Mouse (Mus musculus) kidney, embryonic 16.5 days (tissue): ENCODE results near the gene AC109138.7. TPM values are rescaled to one million over a fixed set of nuclear protein-coding genes. Genes with fewer than 3 reads are reported as not detected.

ENCODE experiments used
- ATAC-seq: fragments of 200-750 bp; cut with Nextera tagmentation; 2 replicates; pipeline ENCODE4 v1.8.0; 2017; ENCODE audit warnings: moderate TSS enrichment; ENCODE audit not compliant: low FRiP score, low TSS enrichment
- H3K27ac ChIP-seq: fragments of 300-500 bp; sonication (generic); 2 replicates; pipeline ENCODE4 v1.5.1; 2014; ENCODE audit warnings: low read length
- H3K27me3 ChIP-seq: fragments of 300-500 bp; sonication (generic); 2 replicates; pipeline ENCODE4 v1.6.1; 2014; ENCODE audit warnings: low read length, control low read depth, mixed read lengths; ENCODE audit not compliant: insufficient read depth
- H3K36me3 ChIP-seq: fragments of 300-500 bp; sonication (generic); 2 replicates; pipeline ENCODE4 v1.6.1; 2014; ENCODE audit warnings: low read length, control low read depth, mixed read lengths; ENCODE audit not compliant: insufficient read depth
- H3K4me1 ChIP-seq: fragments of 300-500 bp; sonication (generic); 2 replicates; pipeline ENCODE4 v1.6.1; 2014; ENCODE audit warnings: low read length, control low read depth, mixed read lengths; ENCODE audit not compliant: insufficient read depth
- H3K4me2 ChIP-seq: fragments of 300-500 bp; sonication (generic); replicated peaks from 2 replicates; pipeline ENCODE4 v1.6.1; 2014; ENCODE audit warnings: low read depth, low read length
- H3K4me3 ChIP-seq: fragments of 300-500 bp; sonication (generic); 2 replicates; pipeline ENCODE4 v1.5.1; 2014; ENCODE audit warnings: mild to moderate bottlenecking, low read length
- H3K9ac ChIP-seq: fragments of 300-500 bp; sonication (generic); replicated peaks from 2 replicates; pipeline ENCODE4 v1.6.1; 2014; ENCODE audit warnings: low read length
- H3K9me3 ChIP-seq: fragments of 300-500 bp; sonication (generic); 2 replicates; pipeline ENCODE4 v1.6.1; 2016; ENCODE audit warnings: low read length, control low read depth
- WGBS: fragments of 180-500 bp; shearing (Covaris S2); extraction: QIAGEN DNeasy Blood & Tissue Kit; methylation state at CpG from one replicate; pipeline ENCODE4 v1.1.7; 2014; 5-methylcytosine and 5-hydroxymethylcytosine counted together
- polyA plus RNA-seq: library from polyadenylated mRNA; unstranded; fragments of >200 nt; fragmentation: Nextera tagmentation; extraction: Ambion mirVana; gene quantifications from 2 replicates; pipeline ENCODE4 v1.2.1, GENCODE M21; 2015

The AC109138.7 gene
- polyA plus RNA-seq, 1 experiment from 2014 or later = not detected

DNA sequence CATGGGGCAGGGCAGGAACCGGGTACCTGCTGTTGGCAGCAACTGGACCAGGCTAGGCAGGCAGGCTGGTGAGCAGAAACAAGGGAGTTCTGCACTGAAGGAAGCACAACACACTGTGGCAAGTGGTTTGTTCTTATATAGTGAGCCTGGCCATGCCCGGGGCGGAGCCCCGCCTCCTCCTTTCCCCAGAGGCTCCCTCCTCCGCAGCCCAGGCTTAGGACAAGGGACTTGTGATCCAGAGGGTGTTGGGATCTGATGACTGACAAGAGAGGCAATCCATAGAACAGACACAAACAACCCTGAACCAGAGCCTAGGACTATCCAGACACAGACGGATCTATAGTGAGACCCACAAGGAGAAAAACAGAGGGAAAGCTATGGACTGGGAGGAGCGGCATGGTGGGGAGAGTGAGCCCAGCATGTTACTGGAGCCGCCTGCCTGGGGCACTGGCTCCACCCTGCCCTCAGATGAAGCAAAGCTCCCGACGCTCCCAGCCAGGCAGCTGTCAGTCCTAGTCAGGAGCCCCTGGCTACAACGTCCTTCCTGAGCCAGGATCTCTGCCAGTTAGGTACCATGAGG is 38.7 kb upstream of the AC109138.7 start, which contains the start of gene Carns1:
Gene Carns1, minus strand, starts transcription at position 112 of the 580 bp plus-strand sequence.
- no peak within 1 kb of the TSS for H3K27ac ChIP-seq
- peak; percentile 66; the same call in 1 of the 2 replicates for ATAC-seq
- H3K9me3 ChIP-seq = no peaks in the 10 kb centered on the region
- peaks cover 31% of the 10 kb centered on the region for H3K4me1 ChIP-seq
- peak within 1 kb of the TSS; percentile 22 for H3K4me3 ChIP-seq
- no peaks in the 10 kb centered on the region for H3K36me3 ChIP-seq
- peak within 1 kb of the TSS; percentile 49 for H3K9ac ChIP-seq
- no peaks in the 10 kb centered on the region for H3K27me3 ChIP-seq
- H3K4me2 ChIP-seq = peak within 1 kb of the TSS; percentile 53
- WGBS = 2% methylated on average over 11 of the region's 11 CpGs

DNA sequence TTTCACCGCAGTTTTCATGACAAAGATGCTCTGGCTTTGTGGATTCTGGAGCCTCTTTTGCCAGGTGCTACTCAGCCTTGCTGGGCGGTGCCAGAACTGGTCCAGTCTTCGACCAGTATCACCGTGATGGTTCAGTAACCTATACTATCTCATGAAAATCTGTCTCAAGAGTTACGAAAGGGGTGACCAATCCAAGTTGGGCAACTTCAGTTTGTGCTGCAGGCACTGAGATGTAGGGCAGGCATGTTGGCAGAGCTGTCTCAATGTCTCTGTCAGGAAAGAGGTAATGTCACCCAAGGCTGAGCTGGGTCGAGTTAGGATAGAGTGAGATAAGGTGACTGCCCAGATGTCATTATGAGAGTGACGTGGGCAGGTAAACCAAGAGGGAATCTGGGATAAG is 33.7 kb upstream of the AC109138.7 start:
- Histone ChIP-seq H3K9me3 (no peaks in the 10 kb centered on the region), H3K4me1 (peaks cover 25% of the 10 kb centered on the region), H3K4me3 (no peak overlapping the region), H3K27me3 (no peaks in the 10 kb centered on the region), H3K4me2 (no peak overlapping the region), H3K36me3 (no peaks in the 10 kb centered on the region), H3K27ac (no peak overlapping the region), H3K9ac (no peak overlapping the region)
- no peak for ATAC-seq
- WGBS = 87% methylated on average over 7 of the region's 7 CpGs

DNA sequence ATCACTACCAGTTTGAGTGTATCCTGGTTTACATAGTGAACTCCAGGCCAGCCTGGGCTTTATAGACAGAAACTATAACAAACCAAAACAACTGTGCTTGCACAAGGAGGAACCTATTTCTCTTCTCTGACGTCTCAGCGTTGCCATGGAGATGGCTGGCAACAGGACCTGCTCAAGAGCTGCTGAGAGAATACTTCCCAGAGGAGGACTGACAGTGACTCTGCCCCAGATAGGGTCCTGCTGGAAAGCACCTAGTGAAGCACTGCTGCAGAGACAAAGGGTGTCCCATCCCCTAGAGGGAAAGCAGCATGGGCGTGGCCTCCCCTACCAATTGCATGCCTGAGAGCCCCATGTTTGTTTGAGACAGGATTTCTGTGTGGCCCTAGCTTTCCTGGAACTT is 32.3 kb upstream of the AC109138.7 start:
- Histone ChIP-seq H3K36me3 (no peaks in the 10 kb centered on the region), H3K4me3 (no peak overlapping the region), H3K9me3 (no peaks in the 10 kb centered on the region), H3K9ac (no peak overlapping the region), H3K4me2 (no peak overlapping the region), H3K27me3 (no peaks in the 10 kb centered on the region), H3K27ac (no peak overlapping the region), H3K4me1 (peaks cover 22% of the 10 kb centered on the region)
- ATAC-seq = no peak
- WGBS = 40% methylated on average over 3 of the region's 3 CpGs

DNA sequence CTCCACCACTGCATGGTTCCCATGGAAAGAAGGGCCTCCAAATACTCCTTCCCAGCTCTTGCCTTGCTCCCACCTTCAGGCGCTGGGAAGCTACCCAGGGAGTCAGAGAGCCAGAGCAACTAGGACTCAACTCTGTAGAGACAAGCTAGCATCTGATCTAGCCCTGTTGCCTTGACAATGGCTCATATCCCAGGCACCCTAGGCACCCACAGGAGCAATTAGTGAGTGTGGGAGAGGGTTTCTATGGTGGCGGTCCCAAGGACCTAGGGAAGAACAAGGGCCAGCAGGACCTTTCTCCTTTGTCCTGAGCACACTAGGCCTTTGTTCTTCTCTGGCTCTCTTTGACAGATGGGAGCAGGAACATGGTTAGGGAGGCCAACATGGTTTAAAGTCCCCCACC is 30.5 kb upstream of the AC109138.7 start:
- peaks cover 22% of the 10 kb centered on the region for H3K4me1 ChIP-seq
- no peak overlapping the region for H3K4me3 ChIP-seq
- H3K27me3 ChIP-seq = no peaks in the 10 kb centered on the region
- no peak overlapping the region for H3K4me2 ChIP-seq
- H3K27ac ChIP-seq = no peak overlapping the region
- no peaks in the 10 kb centered on the region for H3K9me3 ChIP-seq
- 93% methylated on average over 2 of the region's 2 CpGs for WGBS
- no peaks in the 10 kb centered on the region for H3K36me3 ChIP-seq
- no peak for ATAC-seq
- H3K9ac ChIP-seq = no peak overlapping the region

DNA sequence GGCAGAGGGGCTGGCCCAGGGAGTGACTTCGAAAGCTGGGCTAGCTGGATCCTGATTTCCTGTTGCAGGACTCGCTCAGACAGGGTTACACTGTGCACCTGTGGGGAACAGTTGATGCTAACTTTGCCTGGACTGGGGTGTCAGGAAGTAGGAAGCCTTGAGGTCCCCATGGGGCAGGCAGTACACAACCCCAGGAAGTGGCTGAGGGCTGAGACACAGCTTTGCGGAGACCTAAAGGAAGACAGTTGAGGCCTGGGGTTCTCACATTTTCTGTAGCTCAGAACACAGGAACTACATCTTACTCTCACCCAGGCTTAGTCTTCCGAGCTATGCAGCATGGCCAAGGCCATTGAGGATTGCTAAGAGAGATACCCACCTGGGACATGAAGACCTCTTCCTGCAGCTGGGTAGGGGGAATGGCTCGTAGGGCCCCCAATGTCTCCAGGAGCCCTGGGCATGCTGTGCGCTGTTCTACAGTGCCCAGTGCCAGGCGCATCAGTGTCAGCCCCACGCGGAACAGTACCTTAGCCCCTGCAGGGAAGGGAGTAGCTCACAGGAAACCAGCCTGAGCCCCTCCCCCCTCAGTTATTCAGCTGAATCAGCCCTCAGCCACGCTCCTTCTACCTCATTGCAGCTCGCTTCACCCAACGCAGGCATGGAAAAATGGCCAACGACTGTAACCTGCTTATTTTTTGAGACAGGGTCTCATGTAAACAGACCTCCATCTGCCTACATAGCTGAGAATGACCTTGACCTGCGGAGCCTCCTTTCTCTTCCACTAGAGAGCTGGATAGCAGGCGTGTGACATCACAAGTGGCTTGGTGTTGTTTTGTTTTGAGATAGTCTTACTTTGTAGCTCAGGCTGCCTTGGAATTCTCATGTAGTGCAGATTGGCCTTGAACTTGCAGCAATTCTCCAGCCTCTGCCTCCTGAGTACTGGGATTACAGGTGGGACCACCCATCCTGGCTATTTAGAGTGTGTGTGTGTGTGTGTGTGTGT is 28.9 kb upstream of the AC109138.7 start:
- Histone ChIP-seq H3K4me2 (0 out of 2 replicates have a peak overlapping the region, but pooled peaks have one; percentile 16), H3K9me3 (no peaks in the 10 kb centered on the region), H3K9ac (peak overlapping the region; percentile 23; the same call in 1 of the 2 replicates), H3K27ac (peak overlapping the region; percentile 55), H3K36me3 (no peaks in the 10 kb centered on the region), H3K27me3 (no peaks in the 10 kb centered on the region), H3K4me3 (no peak overlapping the region), H3K4me1 (peaks cover 22% of the 10 kb centered on the region)
- WGBS = 47% methylated on average over 15 of the region's 15 CpGs
- peak; percentile 39 for ATAC-seq

DNA sequence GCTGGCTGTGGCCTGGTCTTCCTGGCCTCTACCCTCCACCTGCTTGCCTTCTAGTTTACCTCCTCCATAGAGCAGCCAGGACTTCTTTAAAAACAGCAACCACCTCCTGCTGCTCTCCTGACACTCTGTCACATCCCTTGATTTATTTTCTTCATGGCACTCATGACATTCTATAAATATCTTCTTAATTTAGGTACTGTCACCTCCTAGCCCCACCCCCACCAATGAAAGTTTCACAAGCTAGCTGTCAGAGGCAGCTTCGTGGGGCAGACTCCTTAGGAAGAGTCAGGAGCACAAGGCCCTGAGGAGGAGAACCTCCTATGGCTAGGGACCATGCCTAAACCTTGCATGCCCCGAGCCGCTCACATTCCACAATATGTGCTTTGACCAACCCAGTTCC is 26.9 kb upstream of the AC109138.7 start:
- no peak for ATAC-seq
- WGBS = 53% methylated on average over 3 of the region's 3 CpGs
- no peak overlapping the region for H3K27ac ChIP-seq
- no peak overlapping the region for H3K4me3 ChIP-seq
- no peak overlapping the region for H3K9ac ChIP-seq
- H3K4me1 ChIP-seq = peaks cover 27% of the 10 kb centered on the region
- H3K27me3 ChIP-seq = no peaks in the 10 kb centered on the region
- no peak overlapping the region for H3K4me2 ChIP-seq
- no peaks in the 10 kb centered on the region for H3K36me3 ChIP-seq
- no peaks in the 10 kb centered on the region for H3K9me3 ChIP-seq

DNA sequence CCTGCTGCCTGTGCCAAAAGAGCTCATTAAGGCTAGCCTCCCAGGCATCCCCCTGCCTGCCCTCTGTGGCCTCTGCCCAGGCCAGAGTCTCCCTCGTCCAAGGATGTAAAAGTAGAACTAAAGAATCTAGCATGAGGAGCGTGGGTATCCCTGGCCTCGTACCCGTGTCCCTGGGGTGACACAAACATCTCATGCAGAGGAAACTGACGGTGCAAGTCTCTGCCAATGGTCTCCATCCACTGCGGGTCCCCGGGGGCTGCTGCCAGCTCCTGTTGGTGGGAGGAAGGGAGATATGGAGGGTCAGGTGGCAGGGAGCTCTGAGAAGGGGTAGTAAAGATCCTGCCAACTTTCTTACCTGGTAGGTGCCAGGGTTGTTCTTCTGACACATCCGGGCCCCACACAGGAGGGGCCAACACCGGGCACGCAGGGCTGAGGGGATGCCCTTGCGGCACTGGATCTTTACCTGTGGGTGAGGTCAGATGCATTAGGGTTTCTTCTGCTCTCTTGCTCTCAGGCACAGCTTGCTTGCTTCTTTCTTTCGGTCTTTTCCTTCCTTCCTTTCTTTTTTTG is 25.0 kb upstream of the AC109138.7 start:
- no peak for ATAC-seq
- H3K4me2 ChIP-seq = no peak overlapping the region
- H3K36me3 ChIP-seq = peaks cover 8% of the 10 kb centered on the region; the same call in 1 of the 2 replicates
- no peaks in the 10 kb centered on the region for H3K9me3 ChIP-seq
- no peak overlapping the region for H3K4me3 ChIP-seq
- peaks cover 35% of the 10 kb centered on the region for H3K4me1 ChIP-seq
- no peak overlapping the region for H3K9ac ChIP-seq
- H3K27ac ChIP-seq = no peak overlapping the region
- no peaks in the 10 kb centered on the region for H3K27me3 ChIP-seq
- WGBS = 88% methylated on average over 12 of the region's 12 CpGs

DNA sequence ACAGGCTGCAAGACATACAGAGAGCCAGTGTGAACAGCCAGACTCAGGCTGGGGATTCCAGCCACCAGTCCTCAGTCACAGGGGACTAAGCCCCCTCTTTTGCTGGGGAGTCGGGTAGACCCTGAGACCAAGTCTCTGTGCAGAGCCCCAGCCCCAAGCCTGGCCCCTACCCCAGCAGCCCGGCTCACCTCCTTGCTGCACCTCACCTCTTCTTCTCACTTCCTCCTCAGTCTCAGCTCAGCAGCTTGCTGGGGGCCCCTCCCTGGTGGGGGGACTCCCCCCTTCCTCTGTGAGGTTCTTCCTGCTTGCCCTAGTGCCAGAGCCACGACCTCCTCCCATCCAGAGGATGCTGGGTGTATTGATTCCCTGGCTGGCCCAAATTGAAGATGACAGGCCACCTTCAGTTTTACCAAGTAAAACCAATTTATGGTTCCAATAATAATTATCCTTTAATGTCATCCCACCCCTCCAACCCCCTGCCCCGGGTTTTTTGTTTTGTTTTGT is 23.3 kb upstream of the AC109138.7 start, which contains the start of gene Tbc1d10c:
Gene Tbc1d10c, minus strand, starts transcription at position 454 of the 504 bp plus-strand sequence.
- Histone ChIP-seq H3K9me3 (no peaks in the 10 kb centered on the region), H3K9ac (peak within 1 kb of the TSS; percentile 96), H3K27ac (peak within 1 kb of the TSS; percentile 97), H3K27me3 (no peaks in the 10 kb centered on the region), H3K4me2 (peak within 1 kb of the TSS; percentile 91), H3K4me3 (peak within 1 kb of the TSS; percentile 83), H3K4me1 (peaks cover 38% of the 10 kb centered on the region), H3K36me3 (peaks cover 25% of the 10 kb centered on the region)
- no peak; the same call in 1 of the 2 replicates for ATAC-seq
- 34% methylated on average over 4 of the region's 4 CpGs for WGBS

DNA sequence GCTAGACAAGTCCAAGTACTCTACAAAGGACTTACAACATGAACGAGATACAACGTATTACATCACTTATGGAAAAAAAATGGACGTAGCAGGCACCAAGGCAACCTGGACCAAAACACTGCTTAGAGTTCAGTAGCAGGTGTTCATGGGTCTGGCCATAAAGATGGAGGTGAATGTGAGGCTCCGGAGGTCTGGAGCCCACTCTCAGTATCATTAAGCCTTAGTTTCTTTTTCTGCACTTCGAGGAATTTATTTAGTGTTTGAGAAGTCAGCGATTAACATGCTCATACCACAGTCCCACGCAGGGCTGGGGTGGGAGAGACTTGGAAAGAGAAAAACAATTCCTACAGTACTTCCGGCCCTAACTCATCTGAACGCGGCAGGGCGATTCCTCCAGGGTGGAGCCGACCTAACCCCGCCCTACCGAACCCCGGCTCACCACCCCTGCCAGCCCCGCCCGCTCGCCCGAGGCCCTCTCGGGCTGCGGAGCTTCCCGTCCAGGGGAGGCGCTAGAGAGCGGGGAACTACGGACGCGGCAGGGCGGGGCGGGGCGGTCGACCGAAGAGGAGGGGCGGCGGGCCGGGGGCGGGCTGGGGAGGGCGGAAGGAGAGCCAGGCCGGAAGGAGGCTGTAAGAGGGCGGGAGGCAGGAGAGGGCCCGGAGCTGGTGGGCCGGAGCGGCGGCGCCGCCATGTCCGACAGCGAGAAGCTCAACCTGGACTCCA is 22.5 kb upstream of the AC109138.7 start, which contains the start of gene Ppp1ca:
Gene Ppp1ca, plus strand, starts transcription at position 538 of the 723 bp plus-strand sequence.
- peak within 1 kb of the TSS; percentile 96 for H3K9ac ChIP-seq
- peak within 1 kb of the TSS; percentile 83 for H3K4me3 ChIP-seq
- peaks cover 33% of the 10 kb centered on the region for H3K36me3 ChIP-seq
- no peaks in the 10 kb centered on the region for H3K9me3 ChIP-seq
- peak within 1 kb of the TSS; percentile 91 for H3K4me2 ChIP-seq
- no peaks in the 10 kb centered on the region for H3K27me3 ChIP-seq
- peaks cover 47% of the 10 kb centered on the region for H3K4me1 ChIP-seq
- peak within 1 kb of the TSS; percentile 97 for H3K27ac ChIP-seq
- WGBS = 3% methylated on average over 32 of the region's 47 CpGs
- ATAC-seq = peak; percentile 95
